Comparison of ENCODE assay signal across 22 mouse cellular contexts in the genomic region with DNA sequence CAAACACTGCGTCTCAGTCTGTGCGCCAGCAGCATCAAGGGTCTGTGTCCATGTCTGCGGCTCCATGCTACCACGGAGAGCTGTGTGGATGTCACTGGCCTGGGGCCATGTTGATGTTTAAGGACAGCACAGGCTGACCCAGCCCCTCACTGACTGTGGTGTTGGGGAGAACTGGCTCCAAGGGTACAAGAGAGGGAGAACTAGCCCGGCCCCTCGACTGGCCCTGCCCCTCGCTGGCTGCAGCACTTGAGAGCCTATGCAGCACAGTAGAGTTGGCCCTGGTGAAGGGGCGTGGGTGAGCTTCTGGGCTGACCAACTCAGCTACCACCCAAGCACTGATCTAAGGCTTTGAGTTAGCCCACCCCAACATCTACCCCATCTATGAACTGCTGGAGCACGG. TPM values are rescaled to one million over a fixed set of nuclear protein-coding genes. Genes with fewer than 3 reads are reported as not detected.
DNase-seq lines count a peak whose midpoint lies in the region; ATAC-seq and TF ChIP-seq lines count a peak whose summit lies in the region.
"Had no signal": no experiment of that assay in that cellular context is flagged by ENCODE, and none has a peak within 500 bp of the region (broad histone marks: within the 10 kb centered on the region; RNA-seq: fewer than 3 reads in every experiment).

No protein-coding gene starts in this region.

- 88% methylated on average over 9 of the region's 9 CpGs for WGBS in forebrain, embryonic 15.5 days
- WGBS in forebrain, postnatal 0 days: 85% methylated on average over 9 of the region's 9 CpGs
- 82% methylated on average over 9 of the region's 9 CpGs for WGBS in liver, embryonic 12.5 days (ENCODE audit: insufficient replicate concordance)

- H3K9ac ChIP-seq in forebrain, embryonic 15.5 days (replicated peaks): no peak overlapping the region
- no peak overlapping the region for H3K9ac ChIP-seq in forebrain, postnatal 0 days
- no peak overlapping the region for H3K9ac ChIP-seq in liver, embryonic 12.5 days
- H3K9ac ChIP-seq: embryonic facial prominence, embryonic 15.5 days; neural tube, embryonic 12.5 days had no signal

- no peaks in the 10 kb centered on the region for H3K27me3 ChIP-seq in forebrain, embryonic 15.5 days
- no peaks in the 10 kb centered on the region for H3K27me3 ChIP-seq in forebrain, postnatal 0 days (ENCODE audit: insufficient read depth, low read length)
- H3K27me3 ChIP-seq in liver, embryonic 12.5 days (replicated peaks): no peaks in the 10 kb centered on the region
- H3K27me3 ChIP-seq: embryonic facial prominence, embryonic 15.5 days; neural tube, embryonic 12.5 days had no signal

- no peak for TF ChIP-seq CTCF in forebrain, postnatal 0 days (IDR thresholded peaks at IDR 0.05; ENCODE audit: low read depth)

- no peak overlapping the region for H3K4me3 ChIP-seq in forebrain, embryonic 15.5 days
- no peak overlapping the region for H3K4me3 ChIP-seq in forebrain, postnatal 0 days (ENCODE audit: low read depth, low read length)
- H3K4me3 ChIP-seq in liver, embryonic 12.5 days: no peak overlapping the region
- H3K4me3 ChIP-seq: embryonic facial prominence, embryonic 15.5 days; forebrain, embryonic 10.5 days; layer of hippocampus, adult 2 months; neural tube, embryonic 12.5 days had no signal

- no peak for DNase-seq in forebrain, postnatal 0 days
- DNase-seq in liver: no peak
- DNase-seq in urinary bladder, adult 2 months (ENCODE audit: low spot score): peak; percentile 19
- no peak for DNase-seq in urinary bladder, postnatal 10 days (ENCODE audit: low spot score)
- no peak for DNase-seq in thymus, adult 18-20 months
- no peak for DNase-seq in Muller cell, postnatal 12 days (ENCODE audit: inconsistent ontology term)
- DNase-seq: adrenal gland, adult 2 months; cerebellum, adult 11 months; embryo, embryonic 11 days; kidney, adult 11 months; thymus, postnatal 4 days had no signal

- no peaks in the 10 kb centered on the region for H3K36me3 ChIP-seq in forebrain, embryonic 15.5 days
- H3K36me3 ChIP-seq in forebrain, postnatal 0 days (ENCODE audit: insufficient read depth): no peaks in the 10 kb centered on the region
- H3K36me3 ChIP-seq in liver, embryonic 12.5 days: no peaks in the 10 kb centered on the region
- H3K36me3 ChIP-seq: embryonic facial prominence, embryonic 15.5 days; forebrain, embryonic 10.5 days; neural tube, embryonic 12.5 days had no signal

- no peak overlapping the region for H3K4me2 ChIP-seq in forebrain, embryonic 15.5 days (replicated peaks)
- H3K4me2 ChIP-seq in forebrain, postnatal 0 days (ENCODE audit: low read depth): no peak overlapping the region
- H3K4me2 ChIP-seq in liver, embryonic 12.5 days: no peak overlapping the region
- H3K4me2 ChIP-seq: embryonic facial prominence, embryonic 15.5 days; neural tube, embryonic 12.5 days had no signal

- ATAC-seq in forebrain, embryonic 15.5 days (replicated peaks): 0 out of 2 replicates have a peak, but pooled peaks have one; percentile 15
- ATAC-seq in forebrain, postnatal 0 days: no peak
- no peak for ATAC-seq in liver, embryonic 12.5 days

- H3K27ac ChIP-seq in forebrain, embryonic 15.5 days (replicated peaks): no peak overlapping the region
- H3K27ac ChIP-seq in forebrain, postnatal 0 days (ENCODE audit: low read depth, low read length): no peak overlapping the region
- H3K27ac ChIP-seq in liver, embryonic 12.5 days: peak overlapping the region; percentile 39
- H3K27ac ChIP-seq: embryonic facial prominence, embryonic 15.5 days; forebrain, embryonic 10.5 days; kidney, postnatal 0 days; layer of hippocampus, adult 2 months; neural tube, embryonic 12.5 days had no signal

- H3K9me3 ChIP-seq in forebrain, embryonic 15.5 days: no peaks in the 10 kb centered on the region
- no peaks in the 10 kb centered on the region for H3K9me3 ChIP-seq in forebrain, postnatal 0 days (ENCODE audit: low read length)
- no peaks in the 10 kb centered on the region for H3K9me3 ChIP-seq in liver, embryonic 12.5 days (replicated peaks)
- H3K9me3 ChIP-seq: embryonic facial prominence, embryonic 15.5 days; forebrain, embryonic 10.5 days; neural tube, embryonic 12.5 days had no signal

- no peaks in the 10 kb centered on the region for H3K4me1 ChIP-seq in forebrain, embryonic 15.5 days
- no peaks in the 10 kb centered on the region for H3K4me1 ChIP-seq in forebrain, postnatal 0 days (ENCODE audit: insufficient read depth)
- peaks cover 47% of the 10 kb centered on the region for H3K4me1 ChIP-seq in liver, embryonic 12.5 days
- H3K4me1 ChIP-seq: neural tube, embryonic 12.5 days had no signal

RNA-seq across cellular contexts. Expression of gene Tut7, which starts 16.4 kb away (rescaled TPM):
- 54.9 and 58.9 TPM in 2 replicates for polyA plus RNA-seq in forebrain, embryonic 15.5 days (2015; fragmentation: Nextera tagmentation; extraction: Ambion mirVana)
- total RNA-seq in forebrain, postnatal 0 days (2014; rRNA removed): 42.3 and 51.2 TPM in 2 replicates
- 26.8 and 36.8 TPM in 2 replicates for polyA plus RNA-seq in forebrain, postnatal 0 days (2015; fragmentation: Nextera tagmentation; extraction: Ambion mirVana)
- polyA plus RNA-seq in liver, embryonic 12.5 days (2016; fragmentation: Nextera tagmentation; extraction: Ambion mirVana): 66.3 and 74.4 TPM in 2 replicates
- polyA plus RNA-seq in urinary bladder, adult 2 months (2012; rRNA removed): 41.6 and 45.5 TPM in 2 replicates

RNA-seq across cellular contexts. Expression of gene Gm49354, which starts 57.3 kb away (rescaled TPM):
- polyA plus RNA-seq in forebrain, embryonic 15.5 days (2015; fragmentation: Nextera tagmentation; extraction: Ambion mirVana): not detected in 2 replicates
- not detected in 2 replicates for total RNA-seq in forebrain, postnatal 0 days (2014; rRNA removed)
- polyA plus RNA-seq in forebrain, postnatal 0 days (2015; fragmentation: Nextera tagmentation; extraction: Ambion mirVana): not detected in 2 replicates
- not detected in 2 replicates for polyA plus RNA-seq in liver, embryonic 12.5 days (2016; fragmentation: Nextera tagmentation; extraction: Ambion mirVana)
- not detected in 2 replicates for polyA plus RNA-seq in urinary bladder, adult 2 months (2012; rRNA removed)
- total RNA-seq: adrenal gland, adult 2 months; layer of hippocampus, adult 2 months; left cerebral cortex, postnatal 36 days had no signal
- polyA plus RNA-seq: adrenal gland, adult 2 months; embryonic facial prominence, embryonic 15.5 days; forebrain, embryonic 10.5 days; gonadal fat pad, adult 2 months; heart, embryonic 14.5 days; kidney, postnatal 0 days; liver, embryonic 16.5 days; neural tube, embryonic 12.5 days had no signal
